8 mouse cellular contexts compared by ENCODE assay signal in genomic region chr11:70236717-70237116, GRCm38 (mm10). TPM values are rescaled to one million over a fixed set of nuclear protein-coding genes. Genes with fewer than 3 reads are reported as not detected.
DNase-seq lines count a peak whose midpoint lies in the region; ATAC-seq and TF ChIP-seq lines count a peak whose summit lies in the region.

No protein-coding gene starts in this region.

- H3K4me1 ChIP-seq in lung, embryonic 14.5 days (ENCODE audit: insufficient read depth) = peaks cover 9% of the 10 kb centered on the region
- peaks cover 56% of the 10 kb centered on the region for H3K4me1 ChIP-seq in embryonic facial prominence, embryonic 13.5 days
- peaks cover 27% of the 10 kb centered on the region for H3K4me1 ChIP-seq in intestine, embryonic 16.5 days (ENCODE audit: control insufficient read depth, insufficient read depth, low read length)
- peaks cover 9% of the 10 kb centered on the region; the same call in 1 of the 2 replicates for H3K4me1 ChIP-seq in midbrain, postnatal 0 days (ENCODE audit: insufficient read depth, low read length)

- H3K9me3 ChIP-seq in lung, embryonic 14.5 days (ENCODE audit: low read depth, low read length) = no peaks in the 10 kb centered on the region
- H3K9me3 ChIP-seq in embryonic facial prominence, embryonic 13.5 days = no peaks in the 10 kb centered on the region
- no peaks in the 10 kb centered on the region for H3K9me3 ChIP-seq in intestine, embryonic 16.5 days (ENCODE audit: control insufficient read depth, low read length)
- H3K9me3 ChIP-seq in midbrain, postnatal 0 days (ENCODE audit: low read length) = no peaks in the 10 kb centered on the region

- peak overlapping the region; percentile 89 for H3K4me3 ChIP-seq in lung, embryonic 14.5 days (ENCODE audit: low read depth, low read length)
- peak overlapping the region; percentile 81 for H3K4me3 ChIP-seq in embryonic facial prominence, embryonic 13.5 days
- peak overlapping the region; percentile 97 for H3K4me3 ChIP-seq in intestine, embryonic 16.5 days (ENCODE audit: low read length)
- peak overlapping the region; percentile 77 for H3K4me3 ChIP-seq in midbrain, postnatal 0 days (ENCODE audit: low read depth, low read length)

- H3K9ac ChIP-seq in lung, embryonic 14.5 days = peak overlapping the region; percentile 78
- H3K9ac ChIP-seq in embryonic facial prominence, embryonic 13.5 days = peak overlapping the region; percentile 87
- H3K9ac ChIP-seq in intestine, embryonic 16.5 days (ENCODE audit: low read depth, low read length) = peak overlapping the region; percentile 95
- H3K9ac ChIP-seq in midbrain, postnatal 0 days (replicated peaks; ENCODE audit: low read length, poor library complexity, severe bottlenecking) = peak overlapping the region; percentile 77

- H3K27me3 ChIP-seq in lung, embryonic 14.5 days (ENCODE audit: insufficient read depth, low read length) = no peaks in the 10 kb centered on the region
- no peaks in the 10 kb centered on the region for H3K27me3 ChIP-seq in embryonic facial prominence, embryonic 13.5 days
- no peaks in the 10 kb centered on the region for H3K27me3 ChIP-seq in intestine, embryonic 16.5 days (replicated peaks; ENCODE audit: control insufficient read depth, insufficient read depth, low read length)
- no peaks in the 10 kb centered on the region for H3K27me3 ChIP-seq in midbrain, postnatal 0 days (ENCODE audit: insufficient read depth, low read length)

- H3K4me2 ChIP-seq in lung, embryonic 14.5 days = peak overlapping the region; percentile 95
- peak overlapping the region; percentile 83 for H3K4me2 ChIP-seq in embryonic facial prominence, embryonic 13.5 days
- peak overlapping the region; percentile 80 for H3K4me2 ChIP-seq in intestine, embryonic 16.5 days (ENCODE audit: low read depth, low read length)
- peak overlapping the region; percentile 88 for H3K4me2 ChIP-seq in midbrain, postnatal 0 days (ENCODE audit: low read depth, low read length, poor library complexity, severe bottlenecking)

- no peak for TF ChIP-seq CTCF in lung, embryonic 14.5 days (IDR thresholded peaks at IDR 0.05; ENCODE audit: low read depth)
- no peak for TF ChIP-seq CTCF in midbrain, postnatal 0 days (IDR thresholded peaks at IDR 0.05)

- peak overlapping the region; percentile 95 for H3K27ac ChIP-seq in lung, embryonic 14.5 days (ENCODE audit: low read depth)
- H3K27ac ChIP-seq in embryonic facial prominence, embryonic 13.5 days = peak overlapping the region; percentile 93
- H3K27ac ChIP-seq in intestine, embryonic 16.5 days (ENCODE audit: low read length) = peak overlapping the region; percentile 91
- H3K27ac ChIP-seq in midbrain, postnatal 0 days (ENCODE audit: low read depth, low read length) = peak overlapping the region; percentile 92; the same call in 1 of the 2 replicates

- DNase-seq in lung, embryonic 14.5 days = no peak
- no peak for DNase-seq in lung, postnatal 14 days
- DNase-seq in midbrain, postnatal 0 days (ENCODE audit: low spot score) = no peak
- DNase-seq in embryo, embryonic 10.5 days (ENCODE audit: low spot score) = no peak
- DNase-seq in adrenal gland, postnatal 25 days = no peak

- peaks cover 15% of the 10 kb centered on the region for H3K36me3 ChIP-seq in lung, embryonic 14.5 days (ENCODE audit: insufficient read depth)
- peaks cover 15% of the 10 kb centered on the region for H3K36me3 ChIP-seq in embryonic facial prominence, embryonic 13.5 days
- H3K36me3 ChIP-seq in intestine, embryonic 16.5 days (ENCODE audit: control insufficient read depth, insufficient read depth, low read length) = peaks cover 7% of the 10 kb centered on the region; the same call in 1 of the 2 replicates
- H3K36me3 ChIP-seq in midbrain, postnatal 0 days (ENCODE audit: insufficient read depth, low read length) = peaks cover 15% of the 10 kb centered on the region; the same call in 1 of the 2 replicates

- WGBS in lung, embryonic 14.5 days = 13% methylated on average over 7 of the region's 7 CpGs
- 36% methylated on average over 7 of the region's 7 CpGs for WGBS in embryonic facial prominence, embryonic 13.5 days
- 31% methylated on average over 7 of the region's 7 CpGs for WGBS in intestine, embryonic 16.5 days
- WGBS in midbrain, postnatal 0 days = 19% methylated on average over 7 of the region's 7 CpGs

- ATAC-seq in lung, embryonic 14.5 days (ENCODE audit: insufficient read depth) = no peak
- no peak for ATAC-seq in embryonic facial prominence, embryonic 13.5 days (ENCODE audit: insufficient number of reproducible peaks, insufficient read depth, low FRiP score, low TSS enrichment, low read depth)
- ATAC-seq in intestine, embryonic 16.5 days = no peak
- no peak for ATAC-seq in midbrain, postnatal 0 days (ENCODE audit: low FRiP score)
- ATAC-seq in megakaryocyte-erythroid progenitor cell, adult 5-6 weeks (replicated peaks; ENCODE audit: low FRiP score, low TSS enrichment, poor library complexity, severe bottlenecking) = no peak

RNA-seq across cellular contexts. Expression of gene 0610010K14Rik, which starts 1.0 kb away (rescaled TPM):
- 180 and 198 TPM in 2 replicates for polyA plus RNA-seq in lung, embryonic 14.5 days (2014; fragmentation: Nextera tagmentation; extraction: Ambion mirVana)
- 188 and 200 TPM in 2 replicates for polyA plus RNA-seq in embryonic facial prominence, embryonic 13.5 days (2015; fragmentation: Nextera tagmentation; extraction: Ambion mirVana)
- 118 and 129 TPM in 2 replicates for polyA plus RNA-seq in intestine, embryonic 16.5 days (2015; fragmentation: Nextera tagmentation; extraction: Ambion mirVana)
- 43.0 and 76.9 TPM in 2 replicates for total RNA-seq in midbrain, postnatal 0 days (2014; rRNA removed)
- 138 and 154 TPM in 2 replicates for polyA plus RNA-seq in midbrain, postnatal 0 days (2015; fragmentation: Nextera tagmentation; extraction: Ambion mirVana)
- total RNA-seq in megakaryocyte-erythroid progenitor cell, adult 5-6 weeks (2014; fragmentation: Nextera tagmentation) = 71.3 and 71.6 TPM in 2 replicates
- total RNA-seq in megakaryocyte-erythroid progenitor cell, adult 5-6 weeks (2017) = 17.9 and 45.7 TPM in 2 replicates
- total RNA-seq in adrenal gland, postnatal 25 days (2021) = 45.8 and 59.1 TPM in 2 replicates

RNA-seq across cellular contexts. Expression of gene Gm21988, which starts 2.9 kb away (rescaled TPM):
- polyA plus RNA-seq in lung, embryonic 14.5 days (2014; fragmentation: Nextera tagmentation; extraction: Ambion mirVana) = 9.3 and 10.8 TPM in 2 replicates
- polyA plus RNA-seq in embryonic facial prominence, embryonic 13.5 days (2015; fragmentation: Nextera tagmentation; extraction: Ambion mirVana) = 11.7 and 13.9 TPM in 2 replicates
- polyA plus RNA-seq in intestine, embryonic 16.5 days (2015; fragmentation: Nextera tagmentation; extraction: Ambion mirVana) = 9.9 and 10.7 TPM in 2 replicates
- 3.4 and 5.5 TPM in 2 replicates for total RNA-seq in midbrain, postnatal 0 days (2014; rRNA removed)
- 18.6 and 20.1 TPM in 2 replicates for polyA plus RNA-seq in midbrain, postnatal 0 days (2015; fragmentation: Nextera tagmentation; extraction: Ambion mirVana)
- 5.4 and 9.6 TPM in 2 replicates for total RNA-seq in megakaryocyte-erythroid progenitor cell, adult 5-6 weeks (2014; fragmentation: Nextera tagmentation)
- 0.33 and 0.91 TPM in 2 replicates for total RNA-seq in megakaryocyte-erythroid progenitor cell, adult 5-6 weeks (2017)
- 7.1 and 7.2 TPM in 2 replicates for total RNA-seq in adrenal gland, postnatal 25 days (2021)

RNA-seq across cellular contexts. Expression of gene Rnasek, which starts 2.9 kb away (rescaled TPM):
- polyA plus RNA-seq in lung, embryonic 14.5 days (2014; fragmentation: Nextera tagmentation; extraction: Ambion mirVana) = 135 and 140 TPM in 2 replicates
- polyA plus RNA-seq in embryonic facial prominence, embryonic 13.5 days (2015; fragmentation: Nextera tagmentation; extraction: Ambion mirVana) = 168 and 170 TPM in 2 replicates
- 269 and 308 TPM in 2 replicates for polyA plus RNA-seq in intestine, embryonic 16.5 days (2015; fragmentation: Nextera tagmentation; extraction: Ambion mirVana)
- total RNA-seq in midbrain, postnatal 0 days (2014; rRNA removed) = 66.1 and 81.2 TPM in 2 replicates
- 588 and 612 TPM in 2 replicates for polyA plus RNA-seq in midbrain, postnatal 0 days (2015; fragmentation: Nextera tagmentation; extraction: Ambion mirVana)
- total RNA-seq in megakaryocyte-erythroid progenitor cell, adult 5-6 weeks (2014; fragmentation: Nextera tagmentation) = 109 and 125 TPM in 2 replicates
- 19.7 and 27.5 TPM in 2 replicates for total RNA-seq in megakaryocyte-erythroid progenitor cell, adult 5-6 weeks (2017)
- 271 and 305 TPM in 2 replicates for total RNA-seq in adrenal gland, postnatal 25 days (2021)

RNA-seq across cellular contexts. Expression of gene Bcl6b, which starts 7.1 kb away (rescaled TPM):
- 30.3 and 30.9 TPM in 2 replicates for polyA plus RNA-seq in lung, embryonic 14.5 days (2014; fragmentation: Nextera tagmentation; extraction: Ambion mirVana)
- polyA plus RNA-seq in embryonic facial prominence, embryonic 13.5 days (2015; fragmentation: Nextera tagmentation; extraction: Ambion mirVana) = 11.1 and 11.3 TPM in 2 replicates
- polyA plus RNA-seq in intestine, embryonic 16.5 days (2015; fragmentation: Nextera tagmentation; extraction: Ambion mirVana) = 10.3 and 10.4 TPM in 2 replicates
- 3.8 and 6.8 TPM in 2 replicates for total RNA-seq in midbrain, postnatal 0 days (2014; rRNA removed)
- 2.4 and 2.7 TPM in 2 replicates for polyA plus RNA-seq in midbrain, postnatal 0 days (2015; fragmentation: Nextera tagmentation; extraction: Ambion mirVana)
- 0.28 and 0.62 TPM in 2 replicates for total RNA-seq in megakaryocyte-erythroid progenitor cell, adult 5-6 weeks (2014; fragmentation: Nextera tagmentation)
- total RNA-seq in megakaryocyte-erythroid progenitor cell, adult 5-6 weeks (2017) = not detected in 2 replicates
- total RNA-seq in adrenal gland, postnatal 25 days (2021) = 12.2 and 20.5 TPM in 2 replicates

RNA-seq across cellular contexts. Expression of gene Slc16a13, which starts 15.9 kb away (rescaled TPM):
- 4.4 and 6.2 TPM in 2 replicates for polyA plus RNA-seq in lung, embryonic 14.5 days (2014; fragmentation: Nextera tagmentation; extraction: Ambion mirVana)
- polyA plus RNA-seq in embryonic facial prominence, embryonic 13.5 days (2015; fragmentation: Nextera tagmentation; extraction: Ambion mirVana) = 9.8 and 13.0 TPM in 2 replicates
- polyA plus RNA-seq in intestine, embryonic 16.5 days (2015; fragmentation: Nextera tagmentation; extraction: Ambion mirVana) = 15.9 and 18.0 TPM in 2 replicates
- total RNA-seq in midbrain, postnatal 0 days (2014; rRNA removed) = 9.9 and 26.1 TPM in 2 replicates
- 9.9 and 10.1 TPM in 2 replicates for polyA plus RNA-seq in midbrain, postnatal 0 days (2015; fragmentation: Nextera tagmentation; extraction: Ambion mirVana)
- 2.4 and 3.1 TPM in 2 replicates for total RNA-seq in megakaryocyte-erythroid progenitor cell, adult 5-6 weeks (2014; fragmentation: Nextera tagmentation)
- 0.19 and 4.7 TPM in 2 replicates for total RNA-seq in megakaryocyte-erythroid progenitor cell, adult 5-6 weeks (2017)
- total RNA-seq in adrenal gland, postnatal 25 days (2021) = 3.7 and 4.9 TPM in 2 replicates
